Mouse (Mus musculus) neural tube, embryonic 11.5 days (tissue): ENCODE measurements around the gene Scgb2b7. TPM values are rescaled to one million over a fixed set of nuclear protein-coding genes. Genes with fewer than 3 reads are reported as not detected.
"Not testable (repeated sequence)": the region's sequence is repeated elsewhere in the genome, so short reads cannot be mapped to it uniquely, and the experiment has no call there.

Experiments used
- ATAC-seq: fragments of 200-750 bp; cut with Nextera tagmentation; 2 replicates; pipeline ENCODE4 v1.8.0; 2017; ENCODE audit warnings: moderate number of reproducible peaks, mild to moderate bottlenecking, moderate TSS enrichment, moderate library complexity; ENCODE audit not compliant: insufficient read depth, low FRiP score, low TSS enrichment
- DNase-seq: peaks from one replicate; pipeline ENCODE4 v3.0.0-alpha.2; 2015; ENCODE audit warnings: low spot score
- H3K27ac ChIP-seq: fragments of 300-500 bp; sonication (generic); 2 replicates; pipeline ENCODE4 v1.5.1; 2014; ENCODE audit warnings: low read depth, mild to moderate bottlenecking, low read length
- H3K27me3 ChIP-seq: fragments of 300-500 bp; sonication (generic); 2 replicates; pipeline ENCODE4 v1.6.1; 2014; ENCODE audit warnings: mild to moderate bottlenecking, low read length, mixed read lengths; ENCODE audit not compliant: control insufficient read depth, insufficient read depth
- H3K36me3 ChIP-seq: fragments of 300-500 bp; sonication (generic); 2 replicates; pipeline ENCODE4 v1.6.1; 2014; ENCODE audit warnings: mild to moderate bottlenecking, low read length, moderate library complexity, mixed read lengths; ENCODE audit not compliant: control insufficient read depth, insufficient read depth
- H3K4me1 ChIP-seq: fragments of 300-500 bp; sonication (generic); 2 replicates; pipeline ENCODE4 v1.6.1; 2014; ENCODE audit warnings: low read length, mixed read lengths; ENCODE audit not compliant: control insufficient read depth, insufficient read depth
- H3K4me2 ChIP-seq: fragments of 300-500 bp; sonication (generic); 2 replicates; pipeline ENCODE4 v1.6.1; 2014; ENCODE audit warnings: low read depth, mild to moderate bottlenecking, moderate library complexity
- H3K4me3 ChIP-seq: fragments of 300-500 bp; sonication (generic); 2 replicates; pipeline ENCODE4 v1.5.1; 2014; ENCODE audit warnings: low read depth, low read length
- H3K9ac ChIP-seq: fragments of 300-500 bp; sonication (generic); 2 replicates; pipeline ENCODE4 v1.6.1; 2014; ENCODE audit warnings: mild to moderate bottlenecking, low read length
- H3K9me3 ChIP-seq: fragments of 300-500 bp; sonication (generic); 2 replicates; pipeline ENCODE4 v1.6.1; 2016; ENCODE audit warnings: low read length; ENCODE audit not compliant: control insufficient read depth
- WGBS: fragments of 180-500 bp; shearing (Covaris S2); extraction: QIAGEN DNeasy Blood & Tissue Kit; methylation state at CpG from one replicate; pipeline ENCODE4 v1.1.7; 2014; 5-methylcytosine and 5-hydroxymethylcytosine counted together
- polyA plus RNA-seq: library from polyadenylated mRNA; unstranded; fragments of >200 nt; fragmentation: Nextera tagmentation; extraction: Ambion mirVana; gene quantifications from 2 replicates; pipeline ENCODE4 v1.2.1, GENCODE M21; 2014

The Scgb2b7 gene
- not detected in 2 replicates for polyA plus RNA-seq

DNA sequence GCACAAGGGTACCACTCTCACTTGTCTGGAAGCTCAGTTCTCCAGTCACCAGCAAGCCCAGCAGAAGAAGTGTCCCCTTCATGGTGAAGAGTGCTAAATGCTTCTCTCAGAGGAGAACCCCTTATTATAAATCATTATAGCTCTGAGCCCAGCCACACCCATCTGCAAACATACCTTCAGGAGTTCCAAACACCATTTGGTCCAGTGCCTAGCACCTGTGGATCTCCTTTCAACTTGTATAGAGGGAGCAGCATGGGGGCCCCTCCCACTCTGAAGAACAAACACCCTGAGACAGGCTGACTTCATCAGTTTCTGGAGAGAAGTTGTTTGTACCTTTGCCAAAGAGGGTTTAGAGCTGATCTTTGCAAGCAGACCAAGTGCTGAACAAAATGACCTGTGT, at the start of gene Scgb2b7:
Gene Scgb2b7 (minus strand): TSS at position 101 of the 400 bp plus-strand sequence.
- H3K9ac ChIP-seq, H3K36me3 ChIP-seq, DNase-seq, H3K4me2 ChIP-seq, H3K27me3 ChIP-seq, H3K4me3 ChIP-seq, H3K4me1 ChIP-seq, H3K9me3 ChIP-seq, ATAC-seq, H3K27ac ChIP-seq: not testable (repeated sequence)

DNA sequence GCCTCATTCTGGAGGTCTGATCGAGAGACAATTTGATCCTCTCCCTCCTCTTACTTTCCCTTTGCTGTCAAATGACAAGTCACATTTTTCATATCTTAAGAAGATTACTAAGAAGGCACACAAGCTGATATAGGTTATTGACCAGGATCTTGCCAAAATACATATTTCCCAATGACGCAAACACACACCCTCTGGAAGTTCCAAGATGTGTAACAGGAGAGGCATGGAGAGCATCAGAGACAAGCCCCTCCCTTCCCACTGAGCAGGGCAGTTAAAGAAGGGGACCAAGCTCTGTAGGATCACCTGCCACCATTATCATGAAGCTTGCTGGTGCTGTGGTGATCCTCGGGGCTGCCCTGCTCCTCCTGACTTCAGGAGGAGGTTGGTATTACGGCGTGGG, 6.8 kb upstream of the Scgb2b7 start, which contains the start of gene Scgb1b7:
Gene Scgb1b7 (plus strand): TSS at position 301 of the 400 bp plus-strand sequence.
- WGBS = 92% methylated on average over 2 of the region's 5 CpGs
- ATAC-seq, H3K4me2 ChIP-seq, H3K36me3 ChIP-seq, H3K27me3 ChIP-seq, H3K4me3 ChIP-seq, DNase-seq, H3K4me1 ChIP-seq, H3K9me3 ChIP-seq, H3K27ac ChIP-seq, H3K9ac ChIP-seq: not testable (repeated sequence)

Other genes starting within 250 kb of the Scgb2b7 start
- gene Scgb1b7, start 6.9 kb upstream of the Scgb2b7 start, polyA plus RNA-seq = not detected in 2 replicates